Mouse (Mus musculus) adrenal gland, postnatal 10 days (tissue): ENCODE measurements around the gene Nrap. TPM values are rescaled to one million over a fixed set of nuclear protein-coding genes. Genes with fewer than 3 reads are reported as not detected.

Source experiments
- DNase-seq: peaks from one replicate; pipeline ENCODE4 v3.0.0; 2021; ENCODE audit warnings: mixed read lengths
- total RNA-seq, 2 experiments: library from RNA; stranded (reverse); gene quantifications; 2 replicates each; pipeline ENCODE4 v1.2.3; 2021

Nrap gene
- total RNA-seq, 2 experiments from 2014 or later, result 10.2 to 44.0 TPM

DNA sequence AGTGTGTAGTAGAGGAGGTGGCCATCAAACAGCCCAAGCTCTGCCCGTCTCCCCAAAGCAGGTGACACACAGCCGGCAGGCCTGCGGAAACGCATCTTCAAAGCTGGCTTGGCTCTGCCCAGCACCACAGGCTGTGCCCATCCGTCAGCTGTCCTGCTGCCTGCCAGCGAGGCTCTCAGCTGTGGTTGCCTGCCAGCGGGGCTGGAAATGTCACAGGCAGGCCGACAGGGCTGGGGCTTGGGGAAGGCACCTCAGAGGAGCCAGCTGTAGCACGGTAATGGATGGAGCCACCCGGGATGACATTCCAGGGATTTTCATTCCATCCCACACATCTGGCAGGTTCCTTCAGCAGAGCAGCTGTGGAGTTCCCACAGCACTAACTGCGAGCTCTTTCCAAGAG lies 89.0 kb downstream of the Nrap start:
- peak; percentile 49 for DNase-seq

DNA sequence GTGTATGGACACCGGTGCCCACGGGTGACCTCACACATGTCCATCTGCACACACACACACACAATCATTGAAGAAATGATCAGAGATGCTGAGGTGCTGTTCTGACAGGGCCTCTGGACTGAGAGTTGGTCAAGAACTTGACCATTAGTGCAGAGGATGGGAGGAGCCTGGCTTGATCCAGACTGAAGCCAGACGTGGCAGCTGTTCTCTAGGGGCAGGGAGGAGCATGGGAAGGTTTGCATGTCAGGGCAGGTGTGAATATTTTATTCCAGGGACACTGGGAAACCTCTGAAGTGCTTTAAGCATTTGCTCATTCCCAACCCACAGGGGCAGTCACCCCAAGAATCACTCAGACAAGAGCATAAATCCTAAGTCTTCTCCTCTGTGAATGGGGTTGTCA lies 92.6 kb downstream of the Nrap start:
- DNase-seq, result no peak

DNA sequence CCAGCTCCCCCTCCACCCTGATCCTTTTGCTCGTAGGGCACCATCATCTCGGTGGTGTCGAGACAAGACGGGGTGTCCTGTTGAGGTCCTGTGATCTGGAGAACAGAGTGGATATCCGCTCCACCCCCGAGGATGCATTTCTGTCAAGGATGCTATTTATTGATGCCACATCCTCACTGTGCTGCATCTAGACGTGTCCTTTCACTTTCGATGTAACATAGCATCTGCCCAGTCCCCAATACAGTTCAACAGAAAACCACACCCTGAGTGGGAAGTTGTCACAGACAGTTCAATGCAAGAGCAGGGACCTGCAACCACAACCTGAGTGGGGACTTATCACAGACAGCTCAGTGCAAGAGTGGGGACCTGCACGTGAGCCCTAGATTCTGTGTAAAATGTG lies 93.2 kb downstream of the Nrap start:
- no peak for DNase-seq

DNA sequence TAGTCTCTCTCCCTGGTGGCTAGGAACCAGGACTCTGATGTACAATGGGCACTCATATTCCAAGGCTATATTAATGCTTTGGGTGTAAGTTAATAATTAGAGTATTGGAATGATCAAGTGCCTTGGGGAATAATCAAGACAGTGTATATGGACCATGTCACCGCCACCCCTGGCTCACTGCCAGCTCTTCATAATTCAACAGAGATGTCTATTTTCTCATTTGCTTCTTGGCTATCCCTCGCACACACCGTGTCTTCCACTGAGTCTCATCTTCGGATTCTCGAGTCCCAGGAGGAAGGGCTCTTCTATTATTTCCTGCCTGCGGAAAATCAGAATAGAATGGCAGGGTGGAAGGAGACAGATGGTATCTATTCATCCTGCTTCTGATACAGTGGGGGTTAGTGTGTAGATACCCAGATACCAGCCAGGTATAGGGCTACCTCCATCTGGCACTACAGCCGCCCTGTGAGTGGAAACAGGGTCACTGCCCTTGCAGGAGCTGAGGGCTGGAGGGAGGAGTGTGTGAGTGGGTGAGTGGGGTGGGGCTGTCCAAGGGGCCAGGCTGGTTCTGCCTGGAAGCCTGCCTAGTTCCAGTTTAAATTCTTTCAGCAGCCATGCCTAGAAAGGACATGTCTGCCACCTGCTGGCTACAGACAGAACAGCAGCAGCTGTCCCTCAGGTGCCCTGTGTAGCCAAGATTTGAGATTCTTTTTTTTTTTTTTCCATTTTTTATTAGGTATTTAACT lies 95.0 kb downstream of the Nrap start:
- peak; percentile 85 for DNase-seq

DNA sequence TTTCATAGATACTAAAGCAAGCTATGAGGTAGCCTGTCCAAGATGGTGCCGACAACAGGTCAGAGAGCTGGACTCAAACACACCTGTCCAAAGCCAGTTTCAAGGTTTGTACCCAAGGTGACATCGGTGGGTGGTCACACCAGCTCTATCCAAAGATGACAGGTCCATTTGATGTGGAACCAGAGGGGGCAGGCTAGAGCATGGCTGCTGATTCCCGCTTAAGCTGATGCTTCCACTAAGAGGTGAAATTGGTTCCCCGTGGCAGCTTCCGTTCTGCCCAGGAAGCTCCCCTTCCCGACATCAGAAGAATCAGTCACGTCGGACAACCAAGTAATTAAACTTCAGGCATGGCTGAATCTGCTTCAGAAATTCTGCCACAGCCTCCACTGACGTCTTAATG lies 97.5 kb downstream of the Nrap start:
- DNase-seq, result no peak

DNA sequence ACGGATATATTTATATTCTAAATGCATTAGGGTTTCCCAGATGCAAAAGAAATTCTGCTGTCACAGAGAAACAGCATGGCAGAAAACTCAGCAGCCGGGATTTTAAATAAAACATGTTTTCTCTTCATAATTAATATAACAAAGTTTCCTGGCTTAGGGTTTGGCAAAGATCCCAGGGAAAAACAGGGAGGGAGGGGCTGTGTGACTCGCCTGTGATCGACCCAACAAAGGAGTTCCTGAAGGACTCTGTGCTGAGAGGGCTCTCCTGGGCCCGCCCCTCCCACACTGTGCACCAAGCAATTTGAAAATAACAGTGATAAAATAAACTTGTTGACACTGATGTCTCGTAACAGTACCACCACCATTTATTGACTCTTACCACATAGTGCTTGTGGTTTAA lies 97.9 kb downstream of the Nrap start:
- DNase-seq, result peak; percentile 47

DNA sequence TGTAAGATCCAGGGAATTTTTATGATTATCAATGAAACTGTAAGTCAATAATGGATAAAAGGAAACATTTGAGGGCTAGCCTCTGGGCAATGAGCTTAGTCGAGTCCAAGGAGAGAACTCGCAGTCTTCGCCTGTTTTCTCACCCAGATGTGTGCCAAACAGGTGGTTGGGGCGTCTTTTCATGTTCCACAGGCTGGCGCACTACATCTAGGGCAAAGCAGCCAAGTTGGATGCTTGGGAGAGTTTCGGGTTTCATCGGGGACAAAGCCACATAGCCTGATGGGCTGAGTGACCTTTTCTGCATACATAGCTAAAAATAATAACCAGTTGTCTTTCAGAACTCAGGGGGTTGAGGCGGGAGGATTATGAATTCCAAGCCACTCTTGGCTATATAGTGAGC lies 100.2 kb downstream of the Nrap start:
- no peak for DNase-seq

DNA sequence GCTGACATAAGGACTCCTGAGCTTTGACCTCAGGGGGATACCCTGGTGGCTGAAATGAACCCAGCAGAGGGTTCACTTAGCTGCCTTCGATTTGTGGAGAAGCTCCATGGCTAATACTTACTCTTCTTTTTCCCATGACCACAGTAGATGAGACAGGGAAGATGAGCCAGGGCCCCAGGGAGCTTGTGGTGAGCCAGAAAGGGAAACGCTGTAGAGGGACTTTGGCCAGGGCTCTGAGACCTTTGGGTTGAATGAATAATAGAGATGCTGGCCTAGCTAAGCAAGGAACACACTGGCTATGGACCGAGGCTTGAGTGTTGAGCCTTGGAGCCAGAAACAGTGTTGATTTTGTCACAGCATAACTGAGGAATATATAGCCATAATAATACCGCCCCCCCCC lies 101.4 kb downstream of the Nrap start:
- DNase-seq, result no peak

DNA sequence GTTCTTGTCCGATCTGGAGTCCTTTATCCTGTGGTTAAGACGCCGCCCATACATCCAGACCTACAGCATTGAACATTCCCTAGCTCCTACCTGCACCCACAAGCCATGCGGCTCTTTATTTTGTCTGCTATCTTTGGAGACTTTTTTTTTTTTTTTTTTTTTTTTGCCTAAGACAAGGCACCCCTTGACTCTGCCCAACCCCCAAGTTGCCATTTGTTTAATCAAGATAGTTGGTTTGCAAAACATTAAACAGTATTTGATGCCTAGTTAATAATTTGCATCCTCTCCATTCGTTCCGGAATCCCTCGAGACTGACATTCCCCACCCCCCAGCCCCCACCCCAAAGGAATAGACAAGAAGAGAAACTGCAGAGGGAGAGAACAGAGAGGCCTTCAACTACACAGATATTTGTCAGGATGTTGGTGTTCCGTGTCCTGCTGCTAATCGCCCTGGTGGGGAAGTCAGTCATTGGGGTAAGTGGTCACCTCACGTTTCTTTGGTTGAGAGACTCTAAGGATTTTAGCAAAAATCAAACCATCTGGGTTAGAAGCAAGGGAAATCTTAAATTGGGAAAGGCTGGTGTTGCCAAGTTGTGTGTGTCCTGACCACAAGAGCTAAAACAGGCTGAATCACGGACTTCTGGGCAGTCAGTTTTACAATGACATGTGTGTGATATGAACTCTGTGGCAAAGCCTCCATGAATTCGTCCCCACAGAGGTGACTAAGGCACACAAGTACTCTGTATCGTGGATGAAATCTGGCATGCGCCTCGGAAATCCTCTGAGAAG lies 102.1 kb downstream of the Nrap start:
- no peak for DNase-seq

DNA sequence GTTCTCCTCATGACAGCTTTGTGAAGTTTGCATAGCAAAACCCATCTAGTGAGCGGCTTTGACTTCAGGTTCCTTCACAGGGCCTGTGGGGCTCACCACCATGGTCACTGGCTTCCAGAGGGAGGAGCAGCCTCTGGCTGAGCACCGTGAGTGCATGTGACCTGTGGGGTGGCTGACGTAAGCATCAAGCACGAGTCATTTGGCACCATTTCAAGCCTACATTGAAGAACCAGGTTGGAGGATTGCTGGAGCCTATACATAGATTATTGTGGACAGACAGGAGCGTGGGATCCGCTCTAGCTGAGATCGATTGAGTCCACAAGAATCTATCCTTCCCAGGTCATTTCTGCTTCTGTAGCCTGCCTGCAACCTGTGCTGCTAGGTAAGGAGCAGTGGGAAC lies 103.0 kb downstream of the Nrap start, which contains the start of gene Habp2:
Habp2 (plus strand) TSS at position 272 of the 400 bp plus-strand sequence.
- peak; percentile 16 for DNase-seq

DNA sequence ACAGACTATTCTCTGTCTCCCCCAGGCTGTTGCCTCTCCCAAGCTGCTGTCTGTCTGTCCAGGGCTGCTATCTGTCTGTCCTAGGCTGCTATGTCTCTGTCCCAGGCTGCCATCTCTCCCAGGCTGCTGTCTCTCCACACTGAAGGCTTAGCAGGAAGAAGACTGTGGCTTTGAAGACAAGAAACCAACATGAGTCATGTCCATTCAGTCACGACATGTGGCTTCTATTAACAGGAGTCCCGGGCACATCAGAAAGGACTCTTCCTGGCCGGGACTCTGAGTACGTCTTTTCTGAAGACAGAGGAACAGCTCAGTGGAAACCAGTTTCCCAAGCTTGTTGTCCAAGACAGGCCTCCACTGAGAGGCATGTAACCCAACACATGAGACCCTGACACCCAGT lies 104.6 kb downstream of the Nrap start:
- DNase-seq, result no peak

DNA sequence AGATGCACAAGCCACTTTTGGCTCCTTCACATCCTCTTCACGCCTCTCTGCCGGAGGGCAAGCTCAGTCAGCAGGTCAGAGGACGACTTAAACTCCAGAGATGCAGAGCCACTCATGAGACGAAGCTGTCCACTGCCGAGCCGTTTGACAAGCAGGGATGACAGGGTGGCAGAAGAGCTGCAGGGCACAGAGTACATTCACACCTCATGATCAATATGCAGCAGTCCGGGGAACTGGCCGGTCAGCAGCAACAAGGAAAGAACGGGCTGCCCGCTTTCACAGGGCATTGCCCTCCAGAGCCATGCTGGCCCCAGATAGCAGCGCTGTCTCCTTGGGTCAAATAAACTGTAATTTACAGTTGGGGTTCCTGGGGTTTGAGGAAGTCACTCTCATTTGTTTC lies 111.5 kb downstream of the Nrap start:
- DNase-seq, result no peak

DNA sequence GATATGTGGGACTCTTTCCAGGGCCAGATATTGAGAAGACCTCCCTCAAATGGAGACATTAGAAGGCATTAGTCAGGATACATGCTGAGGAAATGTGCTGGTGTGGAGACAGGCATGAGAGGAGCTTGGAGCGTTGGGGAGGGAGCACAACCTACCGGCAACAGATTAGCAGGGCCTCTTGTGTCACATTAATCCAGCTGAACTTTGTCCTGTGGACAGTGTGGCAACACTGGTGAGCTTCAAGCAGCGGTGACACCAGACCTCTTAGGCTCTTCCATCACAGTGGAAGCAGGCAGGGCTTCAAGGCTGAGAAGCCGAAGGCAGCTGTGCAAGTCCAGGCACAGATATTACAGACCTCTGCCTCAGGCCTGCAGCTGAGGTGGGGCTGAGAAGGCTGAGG lies 111.9 kb downstream of the Nrap start:
- no peak for DNase-seq

DNA sequence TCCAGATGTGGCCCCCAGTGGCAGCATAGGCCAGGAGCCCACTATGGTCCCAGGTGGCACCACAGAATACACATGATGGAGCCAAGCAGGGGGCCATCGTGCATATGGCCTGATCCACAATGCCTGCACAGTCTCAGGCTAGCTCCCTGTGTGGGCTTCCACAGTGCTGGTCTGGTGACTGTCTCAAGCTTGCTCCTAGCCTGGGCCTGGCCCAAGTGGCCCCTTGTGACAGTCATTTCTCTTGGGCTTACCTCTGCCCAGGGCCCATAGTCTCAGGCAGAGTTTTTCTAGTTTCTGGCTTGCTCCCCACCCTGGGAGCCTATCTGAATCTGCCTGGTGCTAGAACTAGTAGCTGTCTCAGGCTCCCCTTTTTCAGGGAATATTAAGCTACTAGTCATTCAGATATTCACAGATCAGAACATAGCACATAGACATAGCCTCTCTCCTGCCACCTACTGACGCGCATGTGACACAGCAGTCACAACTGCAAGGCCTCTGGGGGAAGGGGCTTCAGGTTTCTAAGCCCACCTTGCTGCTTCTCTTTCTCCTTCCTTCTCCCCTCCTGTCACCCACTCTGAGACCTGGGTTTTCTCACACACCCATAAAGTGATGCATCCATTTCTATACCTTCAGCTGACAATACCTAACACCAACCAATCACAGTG lies 112.6 kb downstream of the Nrap start:
- DNase-seq, result no peak

DNA sequence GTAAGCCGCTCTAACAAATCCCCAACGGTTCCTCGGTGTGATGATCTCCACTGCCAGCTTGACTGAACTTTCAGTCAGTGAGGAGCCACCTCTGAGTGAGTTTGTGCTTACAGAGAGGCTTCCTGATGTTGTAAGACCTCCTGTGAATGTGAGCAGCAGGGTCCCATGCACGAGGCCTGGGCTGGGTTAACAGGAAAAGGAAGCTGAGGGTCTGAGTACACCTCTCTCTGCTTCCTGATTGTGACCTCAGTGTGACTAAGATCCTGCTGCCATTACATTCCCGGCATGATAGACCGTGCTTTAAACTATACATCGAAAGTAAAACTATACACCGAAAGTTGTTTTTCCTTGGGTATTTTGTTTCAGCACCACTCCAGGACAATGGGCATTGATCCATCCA lies 117.8 kb downstream of the Nrap start:
- no peak for DNase-seq

Other genes with a start within 250 kb of the Nrap start
- 10 to 100 TPM; 11.6 to 25.7 TPM for gene Habp2, start 102.9 kb downstream of the Nrap start, total RNA-seq
- gene Casp7, start 7.1 kb upstream of the Nrap start, total RNA-seq, result 10 to 100 TPM; 16.7 to 21.5 TPM
- under 1 TPM; 0.12 to 0.36 TPM for gene Plekhs1, start 71.6 kb upstream of the Nrap start, total RNA-seq
- gene Dclre1a, start 158.2 kb upstream of the Nrap start, total RNA-seq, result 10 to 100 TPM; 12.4 to 13.7 TPM
- gene Nhlrc2, start 158.2 kb upstream of the Nrap start, total RNA-seq, result 10 to 100 TPM; 16.1 to 19.1 TPM